Comparison of ENCODE assay signal across 17 mouse cellular contexts in genomic region chr14:11584263-11584662, GRCm38 (mm10). TPM values are rescaled to one million over a fixed set of nuclear protein-coding genes. Genes with fewer than 3 reads are reported as not detected.
"Had no signal": no experiment of that assay in that cellular context is flagged by ENCODE, and none has a peak within 500 bp of the region (broad histone marks: within the 10 kb centered on the region; RNA-seq: fewer than 3 reads in every experiment).

No protein-coding gene starts in this region.

- H3K4me3 ChIP-seq: limb, embryonic 12.5 days; liver, embryonic 13.5 days; lung, embryonic 15.5 days; megakaryocyte, embryonic 14.5 days had no signal

- DNase-seq: kidney, adult 18-20 months; kidney, postnatal 25 days; layer of hippocampus, postnatal 36 days; liver; liver, embryonic 13.5 days; liver, postnatal 0 days; lung, postnatal 14 days; right cerebral cortex, adult 18-20 months; thymus, adult 2 months; thymus, postnatal 25 days had no signal

- H3K9me3 ChIP-seq: liver, embryonic 13.5 days had no signal

- H3K4me2 ChIP-seq: limb, embryonic 12.5 days; liver, embryonic 13.5 days; lung, embryonic 15.5 days; midbrain, embryonic 11.5 days had no signal

- H3K36me3 ChIP-seq: limb, embryonic 12.5 days; liver, embryonic 13.5 days; lung, embryonic 15.5 days had no signal

- H3K27me3 ChIP-seq: limb, embryonic 12.5 days; liver, embryonic 13.5 days; lung, embryonic 15.5 days; megakaryocyte, embryonic 14.5 days had no signal

- ATAC-seq: liver, postnatal 0 days; midbrain, embryonic 16.5 days had no signal

- H3K27ac ChIP-seq: limb, embryonic 12.5 days; liver, embryonic 13.5 days; lung, embryonic 15.5 days; macrophage; stomach, postnatal 0 days had no signal

- H3K4me1 ChIP-seq: liver, embryonic 13.5 days; lung, embryonic 15.5 days; megakaryocyte, embryonic 14.5 days had no signal

- H3K9ac ChIP-seq: limb, embryonic 12.5 days; liver, embryonic 13.5 days; liver, postnatal 0 days; lung, embryonic 15.5 days had no signal

RNA-seq across cellular contexts. Expression of gene Ptprg, which starts 30.9 kb away (rescaled TPM):
- polyA plus RNA-seq: macrophage had no signal
